Mouse (Mus musculus) urinary bladder, postnatal 4 days (tissue): Measurements from ENCODE around the gene Garnl3.
A peak's percentile ranks its signal among the peaks of the same experiment; 100 is the strongest.
"Not testable (repeated sequence)": the region's sequence is repeated elsewhere in the genome, so short reads cannot be mapped to it uniquely, and the experiment has no call there.

ENCODE experiments used
- DNase-seq, 2 experiments: peaks; one replicate each; pipeline ENCODE4 v3.0.0; 2021 to 2022; ENCODE audit warnings: low spot score in 2 of 2

Garnl3 gene

DNA sequence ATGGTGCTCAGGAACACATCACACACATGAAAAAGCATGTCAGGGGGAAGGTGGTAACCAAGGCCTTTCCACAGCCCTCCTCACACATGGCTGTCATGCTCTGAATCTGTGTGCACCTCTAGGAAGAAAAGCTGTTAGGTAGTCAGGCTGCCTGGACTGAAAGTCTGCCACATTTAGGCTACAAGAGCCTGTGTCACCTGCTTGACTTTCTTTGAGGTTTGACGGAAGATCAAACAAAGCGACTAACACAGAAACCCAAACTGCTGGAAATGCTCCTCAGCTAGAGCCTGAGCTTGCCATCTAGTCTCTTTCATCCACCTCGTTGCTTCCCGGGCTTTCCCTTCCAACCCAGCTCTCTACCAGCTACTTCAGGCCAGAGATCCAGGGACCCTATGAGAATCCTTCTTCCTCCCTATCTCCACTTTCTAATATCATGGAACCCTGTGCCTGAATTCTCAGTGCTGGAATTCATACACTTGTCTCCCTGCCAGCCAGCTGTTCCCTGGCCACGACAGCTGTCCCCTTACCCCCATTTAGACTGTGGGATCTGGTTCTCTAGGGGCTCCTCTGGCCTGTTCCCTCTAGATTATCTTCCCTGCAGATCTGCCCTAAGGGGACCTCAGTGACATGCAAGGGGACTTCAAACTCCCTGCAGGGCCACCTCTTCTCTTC, 98.9 kb downstream of the Garnl3 start:
- DNase-seq: no peak

DNA sequence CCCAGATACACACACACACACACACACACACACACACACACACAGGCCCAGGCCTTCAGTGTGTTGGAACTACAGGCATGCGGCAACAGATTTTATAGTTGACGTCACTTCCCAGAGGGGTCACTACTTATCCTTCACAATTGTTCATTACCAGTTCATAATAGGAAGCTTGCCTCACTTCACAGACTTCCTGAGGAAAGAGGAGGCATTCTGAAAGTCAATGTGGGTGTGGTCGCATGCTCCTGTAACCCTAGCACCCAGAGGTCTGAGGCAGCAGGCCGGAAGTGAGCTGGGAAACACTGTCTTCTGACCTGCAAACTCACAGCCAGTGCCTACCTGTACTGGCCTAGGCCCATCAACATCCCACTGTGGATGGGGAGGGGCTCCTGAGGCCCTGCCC, 106.4 kb downstream of the Garnl3 start:
- no peak for DNase-seq

GRCm38 (mm10) chr2:33024564-33024963, 106.9 kb downstream of the Garnl3 start:
- no peak for DNase-seq

DNA sequence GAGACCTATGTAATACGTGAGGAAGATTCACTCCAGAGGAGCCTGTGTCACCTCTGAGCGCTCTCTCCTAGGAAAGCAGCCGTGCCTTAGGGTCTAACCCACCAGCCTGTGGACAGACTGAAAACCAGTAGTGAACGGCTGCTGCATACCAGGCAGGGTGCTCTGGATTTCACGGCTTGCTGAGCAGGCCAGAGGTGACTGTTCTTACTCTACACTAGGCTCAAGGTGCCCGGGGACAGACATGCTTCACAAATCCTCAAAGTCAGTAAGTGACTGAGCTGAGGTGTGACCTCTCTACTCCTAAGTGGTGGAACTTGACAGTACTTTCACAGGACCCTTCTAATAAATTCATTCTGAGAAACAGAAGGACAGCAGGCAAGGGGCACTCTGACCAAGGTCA, 108.6 kb downstream of the Garnl3 start:
- no peak for DNase-seq

DNA sequence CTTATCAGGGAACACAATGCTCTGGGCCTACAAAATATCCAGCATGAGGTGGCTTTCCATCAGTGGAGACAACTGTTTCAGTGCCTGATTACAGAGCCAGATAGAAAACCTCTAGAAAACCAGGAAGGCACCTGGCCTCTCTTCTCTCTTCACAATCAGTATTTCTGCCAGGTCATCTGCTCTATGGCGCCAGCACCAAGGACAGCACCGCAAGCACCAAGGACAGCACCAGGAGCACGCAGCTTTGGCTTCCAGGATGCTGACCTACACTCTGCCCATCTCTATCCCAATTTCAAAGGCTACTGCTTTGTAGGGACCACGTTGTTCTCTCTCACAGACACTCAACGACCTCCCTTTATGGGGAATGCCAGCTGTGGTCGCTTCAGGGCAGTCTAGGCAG, 113.4 kb downstream of the Garnl3 start:
- peak in 1 of 2 experiments; percentile 28 for DNase-seq

DNA sequence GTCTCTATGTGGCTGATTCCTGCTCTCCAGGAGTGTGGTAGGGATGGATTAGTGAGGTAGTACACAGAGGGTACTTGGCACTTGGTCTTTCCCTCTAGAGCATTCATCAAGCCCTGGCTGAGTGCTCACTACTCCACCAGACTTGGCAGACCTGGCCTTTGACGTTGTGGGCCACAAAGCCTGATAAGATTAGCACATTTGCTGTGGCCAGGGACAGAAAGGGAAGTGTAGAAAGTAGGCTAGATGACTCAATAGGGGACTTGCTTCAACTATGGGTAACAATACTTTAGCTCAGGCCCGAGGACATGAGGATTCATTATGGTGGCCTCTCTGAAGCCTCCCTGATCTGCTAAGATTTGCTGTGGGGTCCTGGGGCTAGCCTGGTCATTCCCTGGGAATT, 114.3 kb downstream of the Garnl3 start:
- no peak for DNase-seq

DNA sequence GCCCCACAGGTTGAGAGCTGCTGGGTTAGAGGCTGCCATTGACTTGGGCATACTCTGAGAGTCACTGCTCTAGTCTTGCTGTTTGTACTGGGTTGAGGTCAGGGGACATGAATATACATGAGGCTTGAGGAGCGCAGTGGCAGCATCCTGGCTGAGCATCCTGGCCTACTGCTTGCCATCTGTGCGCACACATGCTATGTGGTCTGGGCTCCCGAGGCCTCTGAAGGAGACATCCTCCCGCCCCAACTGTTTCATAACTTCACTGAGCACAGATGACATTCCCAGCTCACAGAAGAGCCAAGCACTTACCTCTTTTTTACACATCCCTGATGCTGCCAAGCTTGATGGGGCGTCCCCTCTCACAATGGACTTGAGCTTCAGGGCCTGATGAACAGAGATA, 116.6 kb downstream of the Garnl3 start:
- DNase-seq: no peak

DNA sequence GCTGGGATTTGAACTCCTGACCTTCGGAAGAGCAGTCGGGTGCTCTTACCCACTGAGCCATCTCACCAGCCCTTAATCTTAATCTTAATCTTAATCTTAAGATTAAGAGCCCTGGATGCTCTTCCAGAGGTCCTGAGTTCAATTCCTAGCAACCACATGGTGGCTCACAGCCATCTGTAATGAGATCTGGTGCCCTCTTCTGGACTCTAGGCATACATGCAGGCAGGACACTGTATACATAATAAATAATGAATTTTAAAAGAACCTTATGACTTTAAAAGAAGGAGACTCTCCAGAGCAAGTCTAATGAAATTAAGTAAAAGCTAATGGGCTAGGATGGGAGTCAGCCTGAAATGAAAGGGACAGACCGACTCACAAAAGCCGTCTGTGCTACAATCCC, 122.4 kb downstream of the Garnl3 start:
- DNase-seq: not testable (repeated sequence)

DNA sequence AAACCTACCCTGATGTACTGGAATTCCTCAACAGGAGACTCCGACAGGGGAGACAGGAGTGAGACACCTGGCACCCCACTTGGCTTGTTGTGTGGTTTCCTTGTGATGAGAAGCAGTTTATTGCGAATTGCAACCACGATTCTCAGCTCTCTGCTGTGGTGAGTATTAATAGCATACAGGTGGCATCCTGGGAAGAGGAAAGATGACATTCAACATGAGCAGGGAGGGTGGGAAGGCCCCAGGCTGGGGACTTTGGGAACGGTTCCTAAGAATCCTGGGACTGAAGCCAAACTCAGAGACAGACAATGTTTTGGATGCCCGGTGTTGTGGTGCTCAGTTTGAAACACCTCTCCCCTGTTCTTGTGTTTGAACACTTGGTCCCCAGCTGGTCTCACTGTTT, 126.4 kb downstream of the Garnl3 start:
- DNase-seq: no peak

DNA sequence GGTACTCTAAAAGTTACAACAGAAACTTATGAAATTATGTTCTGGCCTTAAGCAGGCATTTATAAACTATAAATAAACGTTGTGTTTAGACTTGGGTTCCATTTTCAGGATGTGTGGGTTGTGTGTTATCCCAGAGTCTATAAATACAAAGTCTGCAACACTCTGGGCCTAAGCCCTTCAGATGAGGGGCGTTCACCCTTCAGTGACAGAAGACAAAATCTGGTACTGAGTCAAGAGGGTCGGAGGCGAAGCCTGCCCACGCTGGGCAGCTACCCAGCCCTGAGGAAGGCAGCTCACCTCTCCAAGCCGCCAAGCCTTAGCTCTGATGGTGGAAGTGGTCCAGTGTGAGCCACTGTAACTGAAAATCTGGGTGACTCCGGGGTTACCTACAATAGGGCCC, 129.3 kb downstream of the Garnl3 start:
- no peak for DNase-seq

DNA sequence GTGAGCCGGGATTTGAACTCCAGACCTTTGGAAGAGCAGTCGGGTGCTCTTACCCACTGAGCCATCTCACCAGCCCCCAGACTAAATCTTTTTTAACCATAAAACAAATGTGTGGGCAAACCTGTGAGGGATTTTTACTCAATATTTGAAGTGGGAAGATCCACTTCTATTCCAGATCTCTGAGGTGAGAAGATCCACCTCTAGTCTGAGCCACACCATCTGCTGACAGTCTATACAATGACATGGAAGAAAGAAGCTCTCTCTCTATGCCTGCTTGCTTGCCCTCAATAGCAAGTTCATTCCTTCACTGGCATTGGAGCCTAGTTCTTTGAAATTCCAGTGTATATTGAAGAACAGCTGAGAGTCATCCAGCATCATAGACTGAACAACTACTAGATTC, 131.7 kb downstream of the Garnl3 start:
- no peak for DNase-seq

GRCm38 (mm10) chr2:32997792-32998191, 133.7 kb downstream of the Garnl3 start:
- no peak for DNase-seq

- DNase-seq: no peak
Measured at GRCm38 (mm10) chr2:32997081-32997480, 134.4 kb downstream of the Garnl3 start.

DNA sequence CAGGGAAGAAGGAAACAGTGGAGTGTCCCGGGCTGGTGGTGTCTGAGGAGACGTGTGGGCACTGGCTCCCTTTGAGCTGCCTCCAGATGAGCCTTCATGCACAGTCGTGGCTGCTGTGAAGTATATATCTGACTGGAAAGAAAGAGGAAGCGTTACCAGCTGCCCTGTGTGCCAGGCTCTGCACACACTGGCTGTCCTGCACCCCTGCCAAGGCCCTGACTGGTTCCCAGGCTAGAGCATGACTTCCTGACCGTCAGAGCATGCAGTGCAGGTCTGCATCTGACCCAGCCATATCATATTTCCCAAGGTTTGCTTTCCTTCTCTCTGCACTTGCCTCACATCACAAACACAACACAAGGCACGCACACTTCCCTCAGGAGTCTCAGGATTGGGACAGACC, 139.3 kb downstream of the Garnl3 start:
- no peak for DNase-seq

GRCm38 (mm10) chr2:32990167-32990832, 141.2 kb downstream of the Garnl3 start:
- no peak for DNase-seq

- no peak for DNase-seq
Measured at GRCm38 (mm10) chr2:32989376-32989775, 142.1 kb downstream of the Garnl3 start.

GRCm38 (mm10) chr2:32985844-32986243, 145.6 kb downstream of the Garnl3 start:
- DNase-seq: peak in 1 of 2 experiments; percentile 55

DNA sequence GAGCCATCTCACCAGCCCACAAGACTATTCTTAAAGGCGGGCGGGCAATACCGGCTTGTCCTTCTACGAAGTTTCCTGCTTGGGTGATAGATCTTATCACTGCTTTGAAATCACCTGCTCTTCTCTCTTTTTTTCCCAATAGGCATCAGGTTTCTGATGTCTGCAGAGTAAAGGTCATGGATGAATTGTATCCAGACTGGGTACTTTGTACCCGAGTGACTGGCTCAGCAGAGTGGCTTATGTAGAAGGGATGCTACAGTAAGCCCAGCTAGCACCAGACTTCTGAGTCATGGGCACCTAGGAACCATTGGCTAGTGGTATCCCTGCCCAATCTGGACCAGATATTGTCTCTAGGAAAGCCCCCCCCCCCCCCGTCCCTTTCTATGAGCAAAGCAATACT, 147.8 kb downstream of the Garnl3 start:
- no peak for DNase-seq

- no peak for DNase-seq
Measured at GRCm38 (mm10) chr2:32982700-32983099, 148.8 kb downstream of the Garnl3 start.

GRCm38 (mm10) chr2:32981725-32982271, 149.7 kb downstream of the Garnl3 start, which contains the start of gene Slc2a8:
Slc2a8 (minus strand) TSS chr2:32982083.
- peak; percentile 87 to 88 for DNase-seq

DNA sequence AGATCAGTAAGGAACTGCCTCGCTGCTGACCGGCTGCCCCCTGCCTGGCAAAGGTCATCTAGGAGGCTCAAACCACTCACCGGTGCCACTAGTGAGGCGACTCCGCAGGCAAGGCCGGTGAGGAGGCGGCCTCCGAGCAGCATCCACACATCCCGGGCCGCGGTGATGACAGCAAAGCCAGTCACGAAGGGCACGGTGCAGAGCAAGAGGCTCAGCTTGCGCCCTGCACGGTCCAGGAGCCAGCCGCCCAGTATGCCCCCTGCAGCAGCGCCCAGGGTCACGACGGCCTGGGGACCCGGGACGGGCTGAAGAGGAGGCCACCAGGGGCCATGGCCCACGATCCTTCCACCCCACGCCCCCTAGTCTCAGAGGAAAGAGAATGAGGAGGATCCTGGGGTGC, 150.2 kb downstream of the Garnl3 start:
- no peak for DNase-seq

- no peak for DNase-seq
Measured at GRCm38 (mm10) chr2:32979675-32980074, 151.8 kb downstream of the Garnl3 start.

DNA sequence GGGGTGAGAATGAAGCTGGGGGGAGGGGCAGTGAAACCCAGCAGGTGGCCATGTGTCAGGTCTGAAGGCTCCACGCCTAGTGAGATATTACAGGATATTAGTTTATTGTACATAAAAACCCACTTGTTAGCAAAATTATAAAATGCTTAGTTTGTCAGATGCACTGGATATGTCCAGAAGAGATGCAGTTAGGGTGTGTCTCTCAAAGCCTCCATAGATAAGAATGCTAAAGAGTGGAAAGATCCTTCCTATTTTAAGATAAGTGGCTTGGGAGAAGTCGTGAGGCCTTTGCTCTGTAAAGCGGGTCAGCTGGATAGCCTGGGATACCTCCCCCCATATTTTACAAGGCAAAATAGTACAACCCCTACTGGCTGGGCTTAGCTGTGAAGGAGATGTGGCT, 152.8 kb downstream of the Garnl3 start:
- no peak for DNase-seq
